Mouse (Mus musculus): ENCODE results near the gene Nfyc.

DNA sequence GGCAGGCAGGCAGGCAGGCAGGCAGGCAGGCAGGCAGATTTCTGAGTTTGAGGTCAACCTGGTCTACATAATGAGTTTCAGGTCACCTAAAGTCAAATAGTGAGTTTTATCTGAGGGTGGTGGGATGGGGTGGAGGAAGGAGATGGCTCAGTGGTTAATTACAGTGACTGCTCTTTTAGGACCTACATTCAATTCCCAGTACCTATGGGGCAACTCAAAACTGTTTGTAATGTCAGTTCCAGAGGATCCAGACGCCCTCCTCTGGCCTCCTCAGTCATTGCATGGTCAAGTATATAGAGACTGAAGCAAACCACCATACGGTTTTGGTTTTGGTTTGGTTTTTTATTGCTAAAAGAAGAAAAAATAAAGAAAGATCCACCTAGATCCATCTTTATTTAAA, 29.9 kb downstream of the Nfyc start:
- TF ChIP-seq CTCF (IDR thresholded peaks at IDR 0.05; ENCODE audit: extremely low read depth, insufficient read depth, insufficient read length, insufficient replicate concordance), result peak; percentile 6; the same call in 1 of the 2 replicates
- TF ChIP-seq POLR2A (IDR thresholded peaks at IDR 0.05; ENCODE audit: low read depth, low read length), result no peak
